Mouse (Mus musculus): ENCODE measurements around the gene Tekt1.

The Tekt1 gene

GRCm38 (mm10) chr11:72362347-72362741 lies at the start of gene Tekt1:
Gene Tekt1 (minus strand): TSS chr11:72362442.
- DNase-seq: no peak

GRCm38 (mm10) chr11:72411945-72412344 lies 49.7 kb upstream of the Tekt1 start:
- no peak for DNase-seq

- DNase-seq: peak; percentile 51
These were observed 49.1 kb upstream of the Tekt1 start, which contains the start of gene Smtnl2 for GRCm38 (mm10) chr11:72411093-72411921. Gene Smtnl2 (minus strand): TSS chr11:72411713.

- no peak for DNase-seq
These were observed 48.4 kb upstream of the Tekt1 start for GRCm38 (mm10) chr11:72410521-72411092.

- DNase-seq: no peak
These were observed 47.6 kb upstream of the Tekt1 start for GRCm38 (mm10) chr11:72409649-72410385.

GRCm38 (mm10) chr11:72408451-72409170 lies 46.4 kb upstream of the Tekt1 start:
- no peak for DNase-seq

- no peak for DNase-seq
These were observed 45.3 kb upstream of the Tekt1 start for GRCm38 (mm10) chr11:72407574-72407973.

- DNase-seq: no peak
These were observed 44.8 kb upstream of the Tekt1 start for GRCm38 (mm10) chr11:72407081-72407480.

GRCm38 (mm10) chr11:72406079-72406675 lies 43.9 kb upstream of the Tekt1 start:
- no peak for DNase-seq

GRCm38 (mm10) chr11:72405532-72405931 lies 43.3 kb upstream of the Tekt1 start:
- DNase-seq: no peak

- DNase-seq: no peak
These were observed 40.7 kb upstream of the Tekt1 start for GRCm38 (mm10) chr11:72402969-72403368.

GRCm38 (mm10) chr11:72402017-72402416 lies 39.8 kb upstream of the Tekt1 start:
- DNase-seq: no peak

- no peak for DNase-seq
These were observed 38.8 kb upstream of the Tekt1 start for GRCm38 (mm10) chr11:72401068-72401467.

GRCm38 (mm10) chr11:72397811-72398525 lies 35.7 kb upstream of the Tekt1 start:
- DNase-seq: no peak

- no peak for DNase-seq
These were observed 34.8 kb upstream of the Tekt1 start for GRCm38 (mm10) chr11:72397072-72397471.

- no peak for DNase-seq
These were observed 34.4 kb upstream of the Tekt1 start for GRCm38 (mm10) chr11:72396621-72397020.

GRCm38 (mm10) chr11:72395652-72396051 lies 33.4 kb upstream of the Tekt1 start:
- DNase-seq: no peak

- DNase-seq: no peak
These were observed 32.5 kb upstream of the Tekt1 start for GRCm38 (mm10) chr11:72394694-72395093.

- no peak for DNase-seq
These were observed 31.4 kb upstream of the Tekt1 start for GRCm38 (mm10) chr11:72393669-72394068.

GRCm38 (mm10) chr11:72393243-72393642 lies 31.0 kb upstream of the Tekt1 start:
- no peak for DNase-seq

GRCm38 (mm10) chr11:72391181-72391580 lies 28.9 kb upstream of the Tekt1 start:
- no peak for DNase-seq
